Mouse (Mus musculus): ENCODE results near the gene Axin2. TPM values are rescaled to one million over a fixed set of nuclear protein-coding genes. Genes with fewer than 3 reads are reported as not detected.
A peak's percentile ranks its signal among the peaks of the same experiment; 100 is the strongest.

The Axin2 gene
- total RNA-seq, 2 experiments from 2014 or later = 28.1 to 28.6 TPM

DNA sequence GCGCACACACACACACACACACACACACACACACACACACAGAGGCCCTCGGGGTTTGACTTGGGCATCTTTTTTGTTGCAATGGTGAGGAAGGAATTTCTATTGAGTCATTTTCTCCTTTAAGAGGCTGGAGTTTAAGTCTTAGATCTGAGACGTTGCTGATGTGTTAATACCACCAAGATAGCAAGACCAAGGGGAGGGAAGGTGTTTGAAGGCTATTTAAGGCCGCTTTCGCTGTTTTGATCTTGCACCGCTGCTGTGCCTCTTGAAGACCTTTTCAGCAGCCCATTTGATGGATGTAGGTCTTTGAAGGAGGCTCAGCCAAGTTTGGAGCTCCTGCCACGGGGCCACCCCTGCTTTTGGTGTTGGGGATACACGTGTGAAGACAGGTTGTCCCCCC is 7.9 kb downstream of the Axin2 start:
- DNase-seq (ENCODE audit: low spot score in 2 of 2) = no peak

DNA sequence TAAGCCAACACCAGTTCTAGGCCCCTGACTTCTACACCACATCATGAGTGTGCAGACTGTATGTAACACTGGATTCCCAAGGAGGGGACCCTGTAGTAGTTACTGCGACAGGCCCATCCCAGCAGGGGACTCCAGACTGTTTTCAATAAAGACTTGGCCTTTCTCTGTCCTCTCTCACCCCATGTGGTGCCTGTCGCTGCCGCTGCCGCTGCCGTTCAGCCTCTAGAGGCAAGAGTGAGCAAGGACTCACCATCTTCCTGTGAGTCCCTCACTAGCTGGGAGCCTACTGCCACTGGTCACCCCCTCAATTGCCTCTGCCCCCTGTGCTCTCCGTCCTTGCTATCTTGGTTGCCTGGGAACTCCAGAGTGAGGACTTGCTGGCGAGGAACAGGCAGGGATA is 8.6 kb downstream of the Axin2 start:
- no peak for DNase-seq (ENCODE audit: low spot score in 2 of 2)

- no peak for DNase-seq (ENCODE audit: low spot score in 2 of 2)
Measured at GRCm38 (mm10) chr11:108929176-108929575, 9.0 kb downstream of the Axin2 start.

- DNase-seq (ENCODE audit: low spot score in 2 of 2) = no peak
Measured at GRCm38 (mm10) chr11:108929700-108930099, 9.6 kb downstream of the Axin2 start.

DNA sequence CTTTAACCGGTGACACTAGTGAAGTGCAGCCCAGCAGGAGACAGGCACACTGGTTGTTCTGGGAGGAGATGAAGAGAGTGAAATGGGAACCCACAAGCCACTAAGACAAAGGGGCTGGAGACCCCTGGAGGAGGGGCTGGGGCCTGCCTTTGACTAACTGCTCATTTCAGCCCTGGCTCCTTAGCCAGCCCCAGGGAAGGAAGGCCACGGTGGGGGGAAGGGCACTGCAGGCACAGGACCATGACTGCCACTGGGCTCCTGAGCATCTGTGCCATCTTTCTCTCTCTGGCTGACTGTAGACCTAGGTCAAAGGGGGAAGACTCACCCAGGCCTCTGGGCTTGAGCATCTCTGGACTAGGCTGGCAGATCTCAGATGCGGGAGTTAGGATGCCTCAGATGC is 10.5 kb downstream of the Axin2 start:
- DNase-seq (ENCODE audit: low spot score in 2 of 2) = no peak

DNA sequence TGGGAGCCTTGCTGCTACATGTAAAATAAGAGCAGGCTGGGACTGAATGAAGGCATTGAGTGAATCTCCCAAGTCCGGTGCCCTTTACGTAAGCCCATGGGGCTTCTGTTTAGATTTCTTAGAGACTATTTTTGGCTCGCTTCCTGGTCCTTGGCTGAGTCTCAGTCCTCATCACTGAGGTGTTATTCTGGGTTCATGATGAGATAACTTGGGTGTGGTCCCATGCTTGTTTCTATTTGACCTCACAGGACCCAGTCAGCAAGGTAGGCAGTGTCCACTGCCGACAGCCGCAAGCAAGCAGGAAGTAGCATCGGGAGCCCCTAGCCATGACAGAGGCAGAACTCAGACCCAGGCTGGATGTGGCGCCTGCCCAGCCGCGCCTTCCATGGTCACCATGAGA is 13.7 kb downstream of the Axin2 start:
- DNase-seq (ENCODE audit: low spot score in 2 of 2) = no peak

DNA sequence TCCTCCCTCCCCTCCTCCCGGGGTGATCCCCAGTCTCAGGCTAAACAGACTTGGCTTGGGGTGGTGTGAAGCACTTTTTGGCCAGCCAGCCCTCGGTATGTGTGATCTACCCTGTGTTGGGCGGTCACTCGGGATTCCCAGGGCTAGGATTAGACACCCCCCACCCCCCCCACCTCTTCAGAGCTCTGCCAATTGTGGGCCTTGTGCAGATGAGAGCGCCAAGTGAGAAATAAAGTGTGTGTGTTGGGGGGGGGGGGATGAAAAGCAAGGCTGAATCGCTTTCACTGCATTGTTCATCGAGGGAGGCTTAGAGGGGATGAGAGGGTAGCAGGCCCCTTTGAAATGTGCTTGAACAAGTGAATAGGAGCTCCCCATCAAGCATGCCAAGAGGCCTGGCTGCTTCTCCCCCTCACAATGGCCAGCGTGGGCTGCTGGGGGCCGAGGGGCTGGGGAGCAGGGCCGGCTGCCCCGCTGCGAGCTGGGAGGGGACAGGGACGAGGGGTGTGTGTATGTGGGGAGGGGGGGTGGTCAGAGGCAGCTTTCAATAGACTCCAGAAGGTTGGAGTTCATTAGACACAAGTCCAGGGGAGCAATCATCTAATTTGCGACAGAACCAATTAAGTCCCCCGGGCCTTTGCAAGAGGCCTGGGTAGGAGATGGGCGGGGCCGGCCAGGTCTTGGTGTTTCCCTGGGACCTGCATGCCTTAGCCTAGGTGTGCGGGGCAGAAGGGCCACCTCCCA is 15.1 kb downstream of the Axin2 start:
- no peak for DNase-seq (ENCODE audit: low spot score in 2 of 2)

GRCm38 (mm10) chr11:108936016-108936792 is 16.1 kb downstream of the Axin2 start:
- no peak for DNase-seq (ENCODE audit: low spot score in 2 of 2)

- DNase-seq (ENCODE audit: low spot score in 2 of 2) = no peak
Measured at GRCm38 (mm10) chr11:108940655-108941412, 20.7 kb downstream of the Axin2 start.

GRCm38 (mm10) chr11:108941836-108942235 is 21.7 kb downstream of the Axin2 start:
- peak in 1 of 2 experiments; percentile 56 for DNase-seq (ENCODE audit: low spot score in 2 of 2)

DNA sequence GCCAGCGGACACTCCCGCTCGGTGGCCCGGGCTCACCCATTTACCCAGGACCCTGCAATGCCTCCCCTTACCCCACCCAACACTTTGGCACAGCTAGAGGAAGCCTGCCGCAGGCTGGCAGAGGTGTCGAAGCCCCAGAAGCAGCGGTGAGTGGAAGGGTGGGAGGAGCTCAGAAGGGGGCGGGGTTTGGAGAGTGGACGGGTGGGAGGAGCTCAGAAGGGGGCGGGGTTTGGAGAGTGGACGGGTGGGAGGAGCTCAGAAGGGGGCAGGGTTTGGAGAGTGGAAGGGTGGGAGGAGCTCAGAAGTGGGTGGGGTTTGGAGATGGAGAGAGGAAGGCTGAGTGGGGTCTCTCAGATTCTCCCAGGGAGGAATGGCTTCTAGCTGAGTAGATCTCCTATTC is 23.6 kb downstream of the Axin2 start:
- DNase-seq (ENCODE audit: low spot score in 2 of 2) = no peak

DNA sequence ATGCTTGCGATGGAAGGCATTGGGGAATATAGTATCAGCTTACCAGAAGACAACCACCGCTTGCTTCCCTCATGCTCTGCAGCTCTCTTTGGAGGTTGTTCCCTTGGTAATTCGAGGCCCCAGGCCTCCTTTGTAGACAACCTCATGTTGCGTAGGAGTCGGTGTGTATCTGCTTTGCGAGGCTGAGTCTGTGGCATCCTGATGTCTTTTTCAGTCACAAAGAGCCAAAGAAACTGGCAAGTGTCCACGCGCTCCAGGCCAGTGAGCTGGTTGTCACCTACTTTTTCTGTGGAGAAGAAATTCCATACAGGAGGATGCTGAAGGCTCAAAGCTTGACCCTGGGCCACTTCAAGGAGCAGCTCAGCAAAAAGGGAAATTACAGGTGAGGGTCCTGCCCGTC is 25.5 kb downstream of the Axin2 start:
- DNase-seq (ENCODE audit: low spot score in 2 of 2) = no peak

GRCm38 (mm10) chr11:108947425-108948184 is 27.5 kb downstream of the Axin2 start:
- no peak for DNase-seq (ENCODE audit: low spot score in 2 of 2)

GRCm38 (mm10) chr11:108948501-108948900 is 28.4 kb downstream of the Axin2 start:
- DNase-seq (ENCODE audit: low spot score in 2 of 2) = no peak

DNA sequence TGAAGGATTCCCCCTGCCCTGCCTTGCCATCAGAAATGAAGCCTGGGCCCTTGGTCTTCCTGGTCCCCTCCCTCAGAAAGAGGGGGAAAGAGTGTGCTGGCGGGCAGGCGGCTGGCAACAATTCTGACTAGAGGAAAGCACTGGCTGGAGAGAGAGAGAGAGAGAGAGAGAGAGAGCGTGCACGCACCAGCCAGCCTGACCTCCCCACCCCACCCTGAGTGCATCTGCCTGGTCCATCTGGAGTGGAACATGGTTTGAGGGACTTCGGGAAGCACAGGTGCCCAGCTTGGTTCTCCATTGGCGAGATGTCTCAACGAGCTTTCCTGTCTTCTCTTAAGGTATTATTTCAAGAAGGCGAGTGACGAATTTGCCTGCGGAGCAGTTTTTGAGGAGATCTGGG is 28.8 kb downstream of the Axin2 start:
- no peak for DNase-seq (ENCODE audit: low spot score in 2 of 2)

DNA sequence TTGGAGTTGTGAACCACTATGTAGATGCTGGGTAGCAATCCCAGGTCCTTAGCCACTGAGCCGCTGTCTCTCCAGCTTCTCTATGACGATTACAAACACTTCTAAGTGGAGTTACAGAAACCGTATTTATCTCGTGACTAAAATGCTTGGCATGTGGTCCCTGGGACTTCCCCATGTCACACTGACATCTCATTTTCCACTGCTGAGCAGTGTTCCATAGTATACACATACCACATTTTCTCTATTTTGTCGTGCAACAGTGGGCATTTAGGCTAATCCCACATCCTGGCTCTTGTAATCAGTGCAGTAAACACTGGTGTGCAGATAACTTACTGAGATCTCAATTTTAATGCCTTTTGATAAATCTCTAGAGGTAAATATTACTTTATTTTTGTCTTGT is 32.2 kb downstream of the Axin2 start:
- DNase-seq (ENCODE audit: low spot score in 2 of 2) = no peak

DNA sequence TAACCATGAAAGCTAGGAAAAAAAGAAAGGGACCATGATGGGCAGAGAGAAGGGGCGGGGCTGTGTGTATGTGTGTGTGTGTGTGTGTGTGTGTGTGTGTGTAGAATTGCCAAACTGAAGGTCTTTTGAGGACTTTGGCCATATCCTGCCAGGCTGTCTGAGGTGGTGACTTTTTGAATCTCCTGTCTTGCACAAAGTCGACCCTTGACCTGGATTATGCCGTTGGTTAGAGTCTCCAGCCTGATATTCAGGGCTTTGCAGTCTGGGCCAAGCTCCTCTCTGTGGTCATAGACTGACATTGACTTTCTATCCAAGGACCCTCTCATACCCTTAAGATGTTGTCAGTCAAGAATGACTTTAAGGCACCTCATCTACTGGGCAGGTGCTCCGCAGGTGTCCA is 35.8 kb downstream of the Axin2 start:
- no peak for DNase-seq (ENCODE audit: low spot score in 2 of 2)

- DNase-seq (ENCODE audit: low spot score in 2 of 2) = no peak
Measured at GRCm38 (mm10) chr11:108958349-108958748, 38.2 kb downstream of the Axin2 start.

DNA sequence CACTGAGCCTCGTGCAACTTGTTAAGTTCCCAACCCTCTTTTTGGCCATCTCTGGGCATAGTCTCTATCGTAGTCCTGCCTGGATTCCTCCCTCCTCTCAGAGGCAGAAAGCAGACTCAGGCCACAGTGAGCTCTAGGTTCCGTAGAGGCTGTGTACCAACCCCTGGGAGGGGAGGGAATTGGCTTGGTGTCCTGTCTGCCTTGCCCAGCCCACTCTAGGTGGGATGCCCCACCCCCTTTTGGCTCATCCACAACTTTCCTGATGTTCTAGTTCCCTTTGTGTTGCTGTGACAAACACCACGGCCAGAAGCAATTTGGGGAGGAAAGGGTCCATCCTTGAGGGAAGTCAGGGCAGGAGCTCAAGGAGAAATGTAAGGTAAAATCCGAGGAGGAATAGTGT is 39.0 kb downstream of the Axin2 start:
- DNase-seq (ENCODE audit: low spot score in 2 of 2) = no peak

DNA sequence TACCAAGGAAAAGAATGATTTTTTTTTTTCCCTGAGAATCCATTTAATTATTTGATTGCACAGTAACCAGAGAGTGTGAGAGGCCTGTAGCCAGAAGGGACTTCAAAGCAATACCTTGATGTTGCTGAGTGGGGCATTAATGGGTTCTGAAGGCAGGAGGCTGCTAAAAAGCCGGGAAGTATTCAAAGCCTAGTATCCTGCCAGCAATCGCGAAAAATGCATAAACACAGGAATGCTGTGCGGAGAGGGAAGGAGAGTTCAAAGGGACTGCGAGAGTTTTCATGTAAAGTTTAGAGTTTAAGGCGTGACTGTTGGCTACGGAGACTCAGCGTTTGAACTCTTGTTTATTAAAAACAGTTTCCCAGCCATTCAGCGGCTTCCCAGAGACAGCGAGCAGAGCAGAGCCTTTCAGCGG is 41.5 kb downstream of the Axin2 start:
- DNase-seq (ENCODE audit: low spot score in 2 of 2) = no peak

Measured in layer of hippocampus, postnatal 14 days (tissue).